Mouse (Mus musculus) stomach, embryonic 16.5 days (tissue): ENCODE results near the gene Cyp4f40. TPM values are rescaled to one million over a fixed set of nuclear protein-coding genes. Genes with fewer than 3 reads are reported as not detected.

Experiments used
- ATAC-seq: fragments of 200-750 bp; cut with Nextera tagmentation; 2 replicates; pipeline ENCODE4 v1.8.0; 2017; ENCODE audit warnings: moderate number of reproducible peaks, moderate TSS enrichment; ENCODE audit not compliant: insufficient read depth, low FRiP score
- H3K27ac ChIP-seq: fragments of 300-500 bp; sonication (generic); 2 replicates; pipeline ENCODE4 v1.5.1; 2014; ENCODE audit warnings: low read length
- H3K27me3 ChIP-seq: fragments of 300-500 bp; sonication (generic); 2 replicates; pipeline ENCODE4 v1.6.1; 2014; ENCODE audit warnings: low read length, control low read depth, mixed read lengths; ENCODE audit not compliant: control insufficient read depth, insufficient read depth
- H3K36me3 ChIP-seq: fragments of 300-500 bp; sonication (generic); 2 replicates; pipeline ENCODE4 v1.6.1; 2014; ENCODE audit warnings: low read length; ENCODE audit not compliant: control insufficient read depth, insufficient read depth
- H3K4me1 ChIP-seq: fragments of 300-500 bp; sonication (generic); 2 replicates; pipeline ENCODE4 v1.6.1; 2014; ENCODE audit warnings: low read length, control low read depth, mixed read lengths; ENCODE audit not compliant: control insufficient read depth, insufficient read depth
- H3K4me2 ChIP-seq: fragments of 300-500 bp; sonication (generic); 2 replicates; pipeline ENCODE4 v1.6.1; 2014; ENCODE audit warnings: low read depth, low read length, mixed read lengths
- H3K4me3 ChIP-seq: fragments of 300-500 bp; sonication (generic); replicated peaks from 2 replicates; pipeline ENCODE4 v1.5.1; 2014; ENCODE audit warnings: mild to moderate bottlenecking, low read length
- H3K9ac ChIP-seq: fragments of 300-500 bp; sonication (generic); 2 replicates; pipeline ENCODE4 v1.6.1; 2014; ENCODE audit warnings: low read length
- H3K9me3 ChIP-seq: fragments of 300-500 bp; sonication (generic); replicated peaks from 2 replicates; pipeline ENCODE4 v1.6.1; 2016; ENCODE audit warnings: low read length, control low read depth; ENCODE audit not compliant: control insufficient read depth
- WGBS: fragments of 180-500 bp; shearing (Covaris S2); extraction: QIAGEN DNeasy Blood & Tissue Kit; methylation state at CpG from one replicate; pipeline ENCODE4 v1.1.7; 2014; 5-methylcytosine and 5-hydroxymethylcytosine counted together
- polyA plus RNA-seq: library from polyadenylated mRNA; unstranded; fragments of >200 nt; fragmentation: Nextera tagmentation; extraction: Ambion mirVana; gene quantifications from 2 replicates; pipeline ENCODE4 v1.2.1, GENCODE M21; 2015

Gene Cyp4f40
- polyA plus RNA-seq, 1 experiment from 2014 or later = 2.1 TPM

GRCm38 (mm10) chr17:32634972-32635314, 23.8 kb upstream of the Cyp4f40 start:
- no peaks in the 10 kb centered on the region for H3K27me3 ChIP-seq
- peak overlapping the region; percentile 66 for H3K4me2 ChIP-seq
- no peaks in the 10 kb centered on the region for H3K4me1 ChIP-seq
- no peaks in the 10 kb centered on the region for H3K36me3 ChIP-seq
- no peak overlapping the region for H3K27ac ChIP-seq
- H3K4me3 ChIP-seq = peak overlapping the region; percentile 44
- peak; percentile 64; the same call in 1 of the 2 replicates for ATAC-seq
- WGBS = 1% methylated on average over 17 of the region's 17 CpGs
- peak overlapping the region; percentile 64 for H3K9ac ChIP-seq
- no peaks in the 10 kb centered on the region for H3K9me3 ChIP-seq

GRCm38 (mm10) chr17:32636341-32636740, 22.4 kb upstream of the Cyp4f40 start:
- H3K36me3 ChIP-seq = no peaks in the 10 kb centered on the region
- no peaks in the 10 kb centered on the region for H3K27me3 ChIP-seq
- H3K9ac ChIP-seq = no peak overlapping the region
- ATAC-seq = no peak
- no peak overlapping the region for H3K4me3 ChIP-seq
- 51% methylated on average over 3 of the region's 3 CpGs for WGBS
- no peaks in the 10 kb centered on the region for H3K4me1 ChIP-seq
- H3K9me3 ChIP-seq = no peaks in the 10 kb centered on the region
- no peak overlapping the region for H3K4me2 ChIP-seq
- H3K27ac ChIP-seq = no peak overlapping the region

GRCm38 (mm10) chr17:32637151-32637550, 21.5 kb upstream of the Cyp4f40 start:
- WGBS = 55% methylated on average over 2 of the region's 2 CpGs
- Histone ChIP-seq H3K9me3 (no peaks in the 10 kb centered on the region), H3K27ac (no peak overlapping the region), H3K36me3 (no peaks in the 10 kb centered on the region), H3K4me1 (no peaks in the 10 kb centered on the region), H3K27me3 (no peaks in the 10 kb centered on the region), H3K4me3 (no peak overlapping the region), H3K4me2 (no peak overlapping the region), H3K9ac (no peak overlapping the region)
- ATAC-seq = no peak

- no peak for ATAC-seq
- H3K9me3 ChIP-seq = no peaks in the 10 kb centered on the region
- H3K4me3 ChIP-seq = no peak overlapping the region
Observed at GRCm38 (mm10) chr17:32646631-32647030, 12.1 kb upstream of the Cyp4f40 start.

GRCm38 (mm10) chr17:32653860-32654259, 4.8 kb upstream of the Cyp4f40 start:
- H3K27ac ChIP-seq = no peak overlapping the region
- no peaks in the 10 kb centered on the region for H3K4me1 ChIP-seq
- ATAC-seq = no peak
- H3K27me3 ChIP-seq = no peaks in the 10 kb centered on the region
- H3K9ac ChIP-seq = no peak overlapping the region
- no peak overlapping the region for H3K4me3 ChIP-seq
- no peak overlapping the region for H3K4me2 ChIP-seq
- no peaks in the 10 kb centered on the region for H3K9me3 ChIP-seq
- H3K36me3 ChIP-seq = no peaks in the 10 kb centered on the region
- 92% methylated on average over 4 of the region's 4 CpGs for WGBS

More at GRCm38 (mm10) chr17:32646631-32647030, 12.1 kb upstream of the Cyp4f40 start:
- WGBS = 84% methylated on average over 4 of the region's 4 CpGs
- Histone ChIP-seq H3K27ac (no peak overlapping the region), H3K9ac (no peak overlapping the region), H3K36me3 (no peaks in the 10 kb centered on the region), H3K4me1 (no peaks in the 10 kb centered on the region), H3K4me2 (no peak overlapping the region), H3K27me3 (no peaks in the 10 kb centered on the region)

GRCm38 (mm10) chr17:32657041-32657440, 1.7 kb upstream of the Cyp4f40 start:
- H3K9ac ChIP-seq = no peak overlapping the region
- no peak for ATAC-seq
- H3K4me1 ChIP-seq = no peaks in the 10 kb centered on the region; the same call in 1 of the 2 replicates
- 72% methylated on average over 3 of the region's 3 CpGs for WGBS
- no peak overlapping the region for H3K27ac ChIP-seq
- H3K4me3 ChIP-seq = no peak overlapping the region
- H3K36me3 ChIP-seq = no peaks in the 10 kb centered on the region
- H3K27me3 ChIP-seq = no peaks in the 10 kb centered on the region
- no peaks in the 10 kb centered on the region for H3K9me3 ChIP-seq
- no peak overlapping the region for H3K4me2 ChIP-seq

- ATAC-seq = peak; percentile 66; the same call in 1 of the 2 replicates
- Histone ChIP-seq H3K4me1 (no peaks in the 10 kb centered on the region; the same call in 1 of the 2 replicates), H3K9ac (no peak overlapping the region), H3K4me3 (no peak overlapping the region), H3K9me3 (no peaks in the 10 kb centered on the region), H3K36me3 (no peaks in the 10 kb centered on the region), H3K4me2 (no peak overlapping the region), H3K27me3 (no peaks in the 10 kb centered on the region), H3K27ac (no peak overlapping the region)
- 52% methylated on average over 1 of the region's 1 CpGs for WGBS
Observed at GRCm38 (mm10) chr17:32658246-32658645, 454 bp upstream of the Cyp4f40 start.

- no peak for ATAC-seq
- Histone ChIP-seq H3K4me2 (no peak overlapping the region), H3K27me3 (no peaks in the 10 kb centered on the region), H3K4me3 (no peak overlapping the region), H3K27ac (no peak overlapping the region), H3K4me1 (no peaks in the 10 kb centered on the region), H3K9me3 (no peaks in the 10 kb centered on the region), H3K9ac (no peak overlapping the region), H3K36me3 (no peaks in the 10 kb centered on the region)
- WGBS = 52% methylated on average over 7 of the region's 7 CpGs
Observed at GRCm38 (mm10) chr17:32673976-32674375, 15.3 kb downstream of the Cyp4f40 start.

- H3K9ac ChIP-seq = no peak overlapping the region
Observed at GRCm38 (mm10) chr17:32676040-32676635, 17.4 kb downstream of the Cyp4f40 start.

More at GRCm38 (mm10) chr17:32676040-32676635, 17.4 kb downstream of the Cyp4f40 start:
- peak overlapping the region; percentile 40 for H3K4me2 ChIP-seq
- WGBS = 36% methylated on average over 21 of the region's 21 CpGs
- no peak overlapping the region for H3K4me3 ChIP-seq
- no peak overlapping the region for H3K27ac ChIP-seq
- no peaks in the 10 kb centered on the region for H3K9me3 ChIP-seq
- H3K4me1 ChIP-seq = no peaks in the 10 kb centered on the region
- no peaks in the 10 kb centered on the region for H3K36me3 ChIP-seq
- no peak for ATAC-seq
- no peaks in the 10 kb centered on the region for H3K27me3 ChIP-seq
